Mouse (Mus musculus): ENCODE measurements around the gene Dhx35.

Gene Dhx35

DNA sequence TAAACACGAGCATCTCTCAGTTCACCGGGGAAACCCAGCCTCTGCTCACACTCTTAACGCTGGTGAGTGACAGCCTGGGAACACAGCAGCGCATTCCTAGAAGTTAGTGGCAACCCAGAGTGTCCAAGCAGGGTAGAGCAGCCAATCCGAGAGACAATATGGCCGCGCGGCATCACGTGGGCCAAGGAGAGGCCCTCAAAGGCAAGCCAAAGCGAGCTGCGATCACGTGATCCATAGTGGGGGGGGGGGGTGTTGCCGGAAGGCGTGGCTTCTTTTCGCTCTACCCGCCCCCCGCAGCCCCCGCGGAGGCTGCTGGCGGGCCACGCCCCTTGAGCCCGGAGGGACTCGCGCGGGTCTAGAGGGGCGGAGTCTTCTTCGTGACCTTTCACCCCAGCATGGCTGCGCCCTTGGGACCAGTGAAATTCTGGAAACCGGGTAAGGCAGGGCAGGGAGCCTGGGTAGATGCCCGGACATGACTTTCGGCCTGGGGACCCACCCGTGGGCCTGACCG lies at the start of gene Dhx35:
TSS of gene Dhx35 (plus strand) at position 314 of the 511 bp plus-strand sequence.
- peak; percentile 96 for DNase-seq

- DNase-seq, result peak; percentile 54
Measured at GRCm38 (mm10) chr2:158745049-158745482, 49.5 kb upstream of the Dhx35 start.

- no peak for DNase-seq
Measured at GRCm38 (mm10) chr2:158746164-158746563, 48.4 kb upstream of the Dhx35 start.

DNA sequence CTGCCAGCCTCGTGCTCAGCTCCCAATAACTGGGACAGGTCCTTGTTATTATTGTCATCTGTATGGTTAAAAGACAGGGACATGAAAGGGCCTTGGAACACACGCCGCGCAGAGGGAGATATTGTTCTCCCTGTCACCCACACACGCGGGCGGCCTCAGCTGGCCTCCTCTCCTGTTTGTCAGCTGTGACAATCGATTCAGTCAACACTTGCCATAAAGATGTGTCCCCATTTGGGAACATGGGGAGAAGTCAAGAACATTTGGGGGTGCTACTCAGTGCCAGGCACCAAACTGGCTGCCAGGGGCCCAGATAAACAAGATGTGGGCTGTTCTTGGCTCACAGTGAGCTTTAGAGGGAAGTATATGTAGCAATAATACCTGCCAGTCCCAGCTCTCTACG lies 45.2 kb upstream of the Dhx35 start:
- DNase-seq, result no peak

DNA sequence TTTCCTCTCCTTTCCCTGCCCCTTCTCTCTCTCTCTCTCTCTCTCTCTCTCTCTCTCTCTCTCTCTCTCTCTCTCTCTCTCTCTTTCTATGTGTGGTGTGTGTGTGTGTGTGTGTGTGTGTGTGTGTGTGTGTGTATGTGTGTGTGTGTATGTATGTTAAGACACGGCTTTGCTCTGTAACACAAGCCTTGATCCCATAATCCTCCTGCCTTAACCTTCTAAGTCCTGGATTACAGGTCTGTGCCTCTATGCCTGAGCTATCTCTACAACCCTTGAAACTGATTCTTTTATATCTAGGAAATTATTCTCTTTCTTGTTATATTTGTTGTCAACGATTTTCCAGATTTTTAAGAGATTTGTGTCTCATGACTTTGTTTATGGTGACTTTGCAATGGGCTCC lies 34.4 kb upstream of the Dhx35 start:
- no peak for DNase-seq

DNA sequence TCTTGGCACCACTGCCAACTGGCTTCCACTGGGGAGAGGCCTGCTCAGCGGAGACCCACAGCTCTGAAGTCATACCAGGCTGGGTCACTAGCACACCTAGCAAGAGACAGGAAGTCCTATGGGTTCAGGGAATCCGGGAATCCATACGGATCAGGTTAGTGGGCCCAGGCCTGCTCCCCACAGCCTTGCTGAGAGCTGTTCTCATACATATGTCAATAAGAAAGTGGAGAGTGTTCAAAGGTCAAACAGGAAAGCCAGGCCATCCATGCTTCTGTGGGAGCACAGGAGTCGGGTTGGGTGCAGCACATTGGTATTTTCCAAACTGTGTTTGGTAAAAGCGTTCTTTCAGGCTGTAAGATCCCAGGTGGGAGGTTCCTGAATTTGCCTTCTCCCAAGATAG lies 32.3 kb upstream of the Dhx35 start:
- DNase-seq, result no peak

DNA sequence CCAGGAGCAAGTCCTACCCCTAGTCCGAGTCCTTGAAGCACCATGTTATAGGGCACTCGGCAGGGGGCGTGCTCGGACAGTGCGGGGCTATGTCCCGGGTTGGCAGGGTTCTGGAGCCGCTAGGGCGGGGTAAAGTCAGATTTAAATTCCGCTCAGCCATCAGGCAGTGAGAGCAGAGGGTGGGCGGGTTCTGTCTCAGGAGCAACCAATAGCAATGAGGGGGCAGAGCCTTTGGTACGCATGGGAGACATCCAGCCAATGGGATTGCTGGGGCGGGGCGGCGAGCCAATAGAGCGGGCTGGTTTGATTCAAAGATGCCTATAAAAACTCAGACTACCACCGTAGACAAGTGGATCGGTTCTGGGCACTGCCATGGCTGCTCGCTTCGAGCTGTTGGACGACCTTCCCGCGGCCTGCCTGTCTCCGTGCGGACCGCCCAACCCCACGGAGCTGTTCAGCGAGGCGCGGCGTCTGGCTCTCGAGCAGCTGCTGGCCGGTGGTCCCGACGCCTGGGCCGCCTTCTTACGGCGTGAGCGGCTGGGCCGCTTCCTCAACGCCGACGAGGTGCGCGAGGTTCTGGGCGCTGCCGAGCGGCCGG lies 26.8 kb upstream of the Dhx35 start, which contains the start of gene Fam83d:
TSS of gene Fam83d (plus strand) at position 352 of the 598 bp plus-strand sequence.
- DNase-seq, result peak; percentile 98

DNA sequence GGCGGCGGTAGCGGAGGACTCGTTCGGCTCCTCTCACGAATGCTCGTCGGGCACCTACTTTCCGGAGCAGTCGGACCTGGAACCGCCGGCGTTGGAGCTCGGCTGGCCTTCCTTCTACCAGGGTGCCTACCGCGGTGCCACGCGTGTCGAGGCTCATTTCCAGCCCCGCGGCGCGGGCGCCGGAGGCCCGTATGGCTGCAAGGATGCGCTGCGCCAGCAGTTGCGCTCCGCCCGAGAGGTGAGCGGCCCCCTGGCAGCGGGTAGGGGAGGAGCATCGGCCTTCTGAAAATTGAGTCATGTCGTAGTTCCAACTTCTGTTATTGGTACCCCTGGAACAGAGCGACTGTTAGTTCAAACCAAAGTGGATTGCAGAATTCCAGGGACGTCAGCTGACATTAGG lies 26.3 kb upstream of the Dhx35 start:
- peak; percentile 45 for DNase-seq

GRCm38 (mm10) chr2:158768771-158769170 lies 25.8 kb upstream of the Dhx35 start:
- no peak for DNase-seq

DNA sequence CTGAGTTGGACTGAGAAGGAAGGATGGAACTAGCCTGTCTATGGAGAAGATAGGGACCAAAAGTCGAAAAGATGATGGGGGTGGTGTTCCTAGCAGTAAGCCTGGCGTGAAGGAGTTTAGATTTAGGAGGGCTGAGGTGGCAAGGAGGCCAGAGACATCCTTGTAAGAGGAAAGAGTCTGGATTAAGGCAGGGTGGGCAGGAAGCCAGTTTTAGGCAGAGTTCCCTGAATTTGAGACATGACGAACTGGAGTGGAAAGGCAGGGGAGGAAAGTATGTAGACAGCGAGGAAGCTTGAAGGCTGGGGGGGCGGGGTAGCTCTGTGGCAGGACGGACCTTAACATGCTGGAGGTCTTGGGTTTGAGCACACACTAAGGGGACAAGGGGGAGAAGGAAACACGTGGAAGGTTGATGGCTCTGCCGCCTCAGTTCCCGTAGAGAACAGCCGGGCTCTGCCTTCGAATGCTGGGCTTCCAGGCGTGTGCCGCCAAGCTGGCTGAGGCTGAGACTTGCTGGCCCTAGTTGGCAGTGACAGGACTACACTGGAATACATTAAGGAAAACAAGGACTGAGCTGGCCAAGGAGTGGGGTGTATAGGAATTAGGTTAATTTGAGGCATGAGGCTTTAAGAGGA lies 24.4 kb upstream of the Dhx35 start:
- peak; percentile 66 for DNase-seq

GRCm38 (mm10) chr2:158771066-158771763 lies 23.4 kb upstream of the Dhx35 start:
- DNase-seq, result no peak

DNA sequence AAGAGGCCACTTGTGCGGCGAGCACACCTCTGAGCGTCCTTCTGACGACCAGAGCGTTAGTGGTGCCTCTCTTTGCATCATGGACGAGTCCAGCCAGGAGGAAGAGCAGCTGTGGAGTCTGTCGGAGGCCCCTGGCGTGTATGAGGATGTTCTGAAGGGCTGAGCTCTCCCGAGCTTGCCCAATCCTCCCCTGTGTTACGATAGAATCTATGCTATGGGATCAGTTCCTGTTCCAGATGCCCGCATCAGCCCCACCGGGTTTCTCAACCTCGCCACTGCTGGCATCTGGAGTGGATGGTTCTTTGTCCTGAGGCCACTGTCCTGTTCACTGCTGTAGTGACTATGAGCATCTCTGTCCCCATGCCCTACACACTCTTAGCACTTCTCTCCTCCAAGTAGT lies 21.8 kb upstream of the Dhx35 start:
- no peak for DNase-seq

DNA sequence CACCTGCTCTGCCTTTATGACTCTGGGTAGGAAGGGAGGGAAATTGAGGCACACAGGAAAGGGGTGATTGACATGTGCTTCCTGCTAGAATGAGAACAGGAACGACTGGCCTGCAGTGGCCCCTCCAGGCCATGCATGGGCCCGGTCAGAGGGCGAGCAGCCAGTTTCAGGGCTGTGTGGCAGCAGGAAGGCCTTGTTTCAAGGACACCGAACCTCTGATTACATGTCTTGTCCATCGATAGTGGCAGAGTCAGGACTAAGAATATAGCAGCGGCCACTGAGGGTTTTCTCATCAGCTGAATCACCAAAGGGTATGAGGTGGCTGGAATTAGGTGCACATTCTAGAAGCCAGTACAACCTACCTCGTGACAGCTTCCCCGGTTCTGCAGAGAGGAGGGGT lies 19.7 kb upstream of the Dhx35 start:
- no peak for DNase-seq

GRCm38 (mm10) chr2:158776716-158777115 lies 17.9 kb upstream of the Dhx35 start:
- no peak for DNase-seq

DNA sequence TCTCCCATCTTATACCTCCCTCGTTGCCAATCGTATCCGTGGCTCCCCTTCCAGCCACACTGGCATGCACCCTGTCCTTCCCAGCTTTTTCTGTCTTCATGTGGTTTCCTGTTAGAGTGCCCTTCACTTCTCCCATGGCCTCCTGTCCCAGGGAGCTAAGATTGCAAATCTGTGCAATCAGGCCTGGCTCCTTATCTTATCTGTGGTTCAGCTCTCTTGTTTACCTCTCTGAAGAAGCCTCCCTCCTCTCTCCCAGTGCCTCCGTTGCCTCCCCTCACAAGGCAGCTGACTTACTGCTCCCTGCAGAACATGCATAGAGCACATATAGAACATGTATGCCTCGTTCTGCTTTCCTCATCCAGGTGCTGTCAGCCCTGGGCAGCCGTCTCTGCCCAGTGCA lies 17.1 kb upstream of the Dhx35 start:
- DNase-seq, result no peak

DNA sequence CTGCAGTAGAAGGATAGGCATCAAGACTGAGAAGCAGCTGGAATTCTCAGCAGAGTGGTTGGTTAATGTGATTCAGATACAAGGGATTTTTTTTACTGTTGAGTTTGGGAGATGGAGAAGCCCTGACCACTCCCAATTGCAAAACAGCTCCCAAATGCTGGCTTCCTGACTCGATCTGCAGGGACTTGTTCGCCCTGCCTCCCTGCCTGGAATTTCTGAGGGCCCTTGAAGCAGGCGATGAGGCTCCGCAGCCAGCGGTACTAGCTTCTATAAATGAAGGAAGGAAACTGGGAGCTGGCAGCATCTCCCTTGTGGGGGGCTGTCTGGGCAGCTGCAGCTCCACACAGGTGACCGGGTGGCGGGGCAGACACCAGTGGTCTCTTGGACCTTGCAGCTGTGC lies 16.3 kb upstream of the Dhx35 start:
- DNase-seq, result no peak

DNA sequence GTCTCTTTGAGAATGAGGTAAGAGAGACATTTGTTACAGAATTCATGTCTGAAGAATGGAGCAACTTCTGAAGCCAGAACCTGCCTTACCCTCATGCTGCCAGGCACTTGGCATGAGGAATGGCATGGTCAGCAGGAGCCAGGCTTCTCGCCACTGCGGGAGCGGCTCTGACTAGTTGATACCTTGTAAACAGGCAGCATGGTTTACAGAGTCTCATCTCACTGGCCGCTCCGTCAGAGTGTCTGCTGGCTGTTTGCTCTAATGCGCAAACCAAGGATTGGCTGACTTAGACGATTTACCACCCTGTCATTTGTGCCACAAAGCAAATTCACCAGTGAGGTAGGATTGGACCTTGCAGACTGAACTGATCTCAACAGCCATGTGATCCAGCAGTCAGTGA lies 13.5 kb upstream of the Dhx35 start:
- no peak for DNase-seq

- DNase-seq, result peak; percentile 43
Measured at GRCm38 (mm10) chr2:158786927-158787795, 7.4 kb upstream of the Dhx35 start.

DNA sequence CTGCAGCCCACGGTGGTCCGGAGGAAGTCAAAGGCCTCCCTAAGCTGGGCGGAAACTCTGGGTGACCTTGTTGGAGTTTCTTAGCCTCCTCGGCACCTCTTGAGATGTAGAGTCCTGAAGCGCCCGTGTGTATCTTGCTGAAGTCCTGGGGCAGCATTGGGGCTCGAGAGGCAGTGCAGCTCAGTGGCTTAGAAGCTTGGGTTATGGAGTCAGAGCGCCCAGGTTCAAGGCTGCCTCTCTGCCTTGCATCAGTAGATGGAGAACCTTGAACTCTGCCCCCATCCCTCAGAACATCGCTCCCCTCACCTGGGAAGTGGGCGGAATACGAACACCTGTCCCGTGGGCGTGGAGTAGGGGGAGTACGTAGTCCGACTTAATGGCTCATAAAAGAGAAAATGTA lies 436 bp downstream of the Dhx35 start:
- DNase-seq, result no peak

DNA sequence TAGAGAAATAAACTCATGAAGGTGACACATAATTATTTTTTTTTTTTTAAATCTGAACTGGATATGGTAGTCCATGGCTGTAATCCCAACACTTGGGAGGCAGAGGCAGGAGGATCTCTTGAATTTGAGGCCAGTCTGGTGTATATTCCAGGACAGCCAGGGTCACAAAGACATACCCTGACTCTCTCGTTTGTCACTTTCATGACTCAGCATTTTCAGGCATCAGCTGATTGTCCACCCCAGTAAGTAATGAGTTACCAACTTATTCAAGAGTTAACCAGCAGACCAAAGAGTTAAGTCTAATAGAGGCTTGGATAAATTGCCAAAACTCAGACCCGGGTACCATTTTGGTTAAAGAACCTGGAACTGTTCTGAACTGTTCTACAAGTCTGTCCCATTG lies 1.3 kb downstream of the Dhx35 start:
- DNase-seq, result no peak

DNA sequence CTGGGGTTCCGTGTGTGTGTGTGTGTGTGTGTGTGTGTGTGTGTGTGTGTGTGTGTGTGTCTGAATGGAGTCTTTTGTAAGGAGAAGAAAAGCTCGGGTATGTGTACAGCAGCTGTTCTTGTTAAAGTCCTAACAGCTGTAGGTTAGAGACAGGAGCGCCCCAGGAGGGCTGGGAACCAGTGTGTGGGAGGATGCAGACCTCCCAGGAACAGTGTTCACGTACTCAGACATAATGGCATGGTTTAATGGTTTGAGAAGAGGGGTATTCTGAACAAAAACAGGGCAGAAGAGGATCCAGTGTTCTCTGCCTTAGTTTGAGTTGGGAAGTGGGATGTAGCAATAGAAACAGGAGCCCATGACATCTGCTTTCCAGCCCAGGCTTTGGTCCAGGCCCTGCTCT lies 4.7 kb downstream of the Dhx35 start:
- DNase-seq, result no peak

- no peak for DNase-seq
Measured at GRCm38 (mm10) chr2:158800788-158801187, 6.2 kb downstream of the Dhx35 start.

GRCm38 (mm10) chr2:158803575-158803974 lies 9.0 kb downstream of the Dhx35 start:
- DNase-seq, result no peak
